Mouse (Mus musculus): ENCODE results near the gene Sept14. TPM values are rescaled to one million over a fixed set of nuclear protein-coding genes. Genes with fewer than 3 reads are reported as not detected.

Gene Sept14
- not detected in 2 replicates for polyA plus RNA-seq (2015; fragmentation: Nextera tagmentation; extraction: Ambion mirVana)

DNA sequence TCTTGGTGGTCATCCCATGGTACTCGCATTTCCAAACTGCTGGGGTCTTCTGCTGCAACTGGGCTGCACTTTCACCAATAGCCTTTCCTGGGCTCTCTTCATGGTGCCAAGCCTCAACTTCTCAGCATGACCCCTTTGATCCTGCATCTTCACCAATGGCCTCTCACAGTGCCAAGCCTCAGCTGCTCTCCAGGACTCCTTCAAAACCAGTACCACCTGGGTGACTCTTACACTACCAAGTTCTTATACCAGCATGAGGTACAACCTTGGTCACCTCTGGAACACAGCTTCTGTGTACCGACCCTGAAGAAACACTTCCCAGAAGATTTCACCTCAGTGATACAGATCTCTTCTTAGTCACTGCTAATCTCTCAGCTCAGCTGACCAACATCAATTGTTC is at the start of gene Sept14:
TSS of gene Sept14 (minus strand) at position 101 of the 400 bp plus-strand sequence.

DNA sequence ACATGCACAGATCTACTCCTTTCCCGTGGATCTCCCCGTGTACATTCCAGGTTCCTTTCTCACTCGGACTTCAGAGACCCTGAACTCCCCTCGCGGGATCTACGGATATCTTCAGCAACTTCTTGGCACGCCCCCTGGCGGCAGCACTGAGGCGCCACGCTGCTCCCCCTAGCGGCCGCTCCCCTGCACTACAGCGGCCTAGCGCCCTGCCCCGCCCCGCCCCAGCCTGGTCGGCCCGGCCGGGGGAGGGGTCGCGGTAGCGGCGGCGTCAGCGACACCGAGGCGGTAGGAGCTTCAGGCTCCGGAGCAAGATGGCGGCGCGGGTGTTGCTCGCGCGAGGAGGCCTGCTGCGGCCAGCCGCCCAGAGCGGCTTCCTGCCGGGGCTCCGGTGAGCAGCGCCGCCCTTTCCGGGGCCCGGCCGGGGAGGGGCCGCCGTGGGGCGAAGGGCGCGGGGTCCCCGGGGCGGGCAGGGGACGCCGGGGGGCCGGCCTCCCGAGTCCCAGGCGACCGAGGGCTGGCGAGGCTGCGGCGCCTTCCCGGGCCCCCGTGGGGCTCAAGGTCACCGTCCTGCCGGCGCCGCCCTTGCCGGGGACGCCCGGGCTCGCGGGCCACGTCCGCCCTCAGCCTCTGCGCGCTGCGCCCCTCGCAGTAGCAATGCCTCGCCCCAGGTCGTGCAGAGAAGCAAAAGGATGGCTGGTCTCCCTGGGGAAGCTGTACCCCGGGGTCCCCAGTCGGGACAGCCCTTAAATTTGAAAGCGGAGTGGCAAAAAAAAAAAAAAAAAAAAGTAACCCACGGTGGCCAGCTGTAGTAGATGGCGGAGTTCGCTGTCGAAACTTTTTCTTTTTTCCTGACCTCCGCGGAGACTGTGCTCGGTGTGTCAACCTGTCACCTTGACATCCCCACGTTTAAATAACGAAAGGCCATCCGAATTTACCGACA is 16.8 kb upstream of the Sept14 start, which contains the start of gene Nipsnap2:
TSS of gene Nipsnap2 (plus strand) at position 230 of the 940 bp plus-strand sequence.

GRCm38 (mm10) chr5:129715326-129715861 is 7.1 kb upstream of the Sept14 start, which contains the start of gene Mrps17:
Gene Mrps17, plus strand, starts transcription at chr5:129715497.

GRCm38 (mm10) chr5:129670036-129670458 is 38.3 kb downstream of the Sept14 start, which contains the start of gene Zfp11:
Gene Zfp11, minus strand, starts transcription at chr5:129670099.

Other genes with a start within 250 kb of the Sept14 start
- 46.9 and 54.6 TPM in 2 replicates for gene Sfswap, start 207.3 kb downstream of the Sept14 start, polyA plus RNA-seq (2015; fragmentation: Nextera tagmentation; extraction: Ambion mirVana)
- gene Mmp17, start 124.3 kb downstream of the Sept14 start, polyA plus RNA-seq (2015; fragmentation: Nextera tagmentation; extraction: Ambion mirVana) = 13.1 and 14.7 TPM in 2 replicates
- gene Zfp11, start 38.4 kb downstream of the Sept14 start, polyA plus RNA-seq (2015; fragmentation: Nextera tagmentation; extraction: Ambion mirVana) = 4.5 and 4.6 TPM in 2 replicates
- 163 and 181 TPM in 2 replicates for gene Mrps17, start 7.0 kb upstream of the Sept14 start, polyA plus RNA-seq (2015; fragmentation: Nextera tagmentation; extraction: Ambion mirVana)
- gene Nipsnap2, start 16.6 kb upstream of the Sept14 start, polyA plus RNA-seq (2015; fragmentation: Nextera tagmentation; extraction: Ambion mirVana) = 114 and 122 TPM in 2 replicates
- gene Psph, start 78.9 kb upstream of the Sept14 start, polyA plus RNA-seq (2015; fragmentation: Nextera tagmentation; extraction: Ambion mirVana) = 50.8 and 50.9 TPM in 2 replicates
- 25.5 and 28.1 TPM in 2 replicates for gene Sumf2, start 138.5 kb upstream of the Sept14 start, polyA plus RNA-seq (2015; fragmentation: Nextera tagmentation; extraction: Ambion mirVana)
- gene Chchd2, start 179.0 kb upstream of the Sept14 start, polyA plus RNA-seq (2015; fragmentation: Nextera tagmentation; extraction: Ambion mirVana) = 857 and 863 TPM in 2 replicates
- gene Zbed5, start 187.2 kb upstream of the Sept14 start, polyA plus RNA-seq (2015; fragmentation: Nextera tagmentation; extraction: Ambion mirVana) = 7.1 and 8.0 TPM in 2 replicates
- gene Phkg1, start 190.0 kb upstream of the Sept14 start, polyA plus RNA-seq (2015; fragmentation: Nextera tagmentation; extraction: Ambion mirVana) = 5.8 and 6.3 TPM in 2 replicates
- 4.2 and 5.0 TPM in 2 replicates for gene Nupr1l, start 200.0 kb upstream of the Sept14 start, polyA plus RNA-seq (2015; fragmentation: Nextera tagmentation; extraction: Ambion mirVana)
- gene Vkorc1l1, start 233.5 kb upstream of the Sept14 start, polyA plus RNA-seq (2015; fragmentation: Nextera tagmentation; extraction: Ambion mirVana) = 20.0 and 23.8 TPM in 2 replicates

Measured in neural tube, postnatal 0 days (tissue).